Mouse (Mus musculus): ENCODE results near the gene Wnt10b.
"Not testable (repeated sequence)": the region's sequence is repeated elsewhere in the genome, so short reads cannot be mapped to it uniquely, and the experiment has no call there.

Wnt10b gene

GRCm38 (mm10) chr15:98772511-98773211 lies 5.3 kb downstream of the Wnt10b start:
- DNase-seq (ENCODE audit: low spot score) = no peak

DNA sequence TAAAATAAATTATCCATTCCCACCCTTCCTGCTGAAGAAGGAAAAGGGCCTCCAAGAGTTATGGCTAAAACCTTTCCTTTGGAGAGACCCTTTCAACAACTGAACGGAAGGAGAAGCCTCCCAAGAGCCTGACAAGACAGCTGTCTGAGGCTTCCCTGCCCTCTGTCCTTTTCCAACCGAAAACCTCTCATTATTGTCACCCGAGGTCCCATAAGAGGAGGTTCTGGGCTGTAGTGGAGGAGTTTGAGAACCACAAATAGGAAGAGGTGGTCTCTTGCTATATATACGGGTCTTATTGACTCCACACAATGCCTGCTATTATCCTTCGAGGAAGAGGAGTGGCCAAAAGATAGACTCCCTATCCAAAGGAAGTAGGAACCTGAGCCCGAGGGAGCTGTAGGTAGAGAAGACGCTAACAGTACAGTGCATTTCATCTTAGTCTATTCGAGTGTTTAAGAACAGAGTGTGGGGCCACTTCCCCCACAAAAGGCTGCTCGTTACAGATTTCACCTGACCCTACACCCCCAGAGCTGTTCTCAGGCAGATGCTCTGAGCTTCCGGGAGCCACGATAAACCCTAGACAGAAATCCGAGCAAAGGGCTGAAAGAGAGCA lies 6.0 kb downstream of the Wnt10b start:
- no peak for DNase-seq (ENCODE audit: low spot score)

DNA sequence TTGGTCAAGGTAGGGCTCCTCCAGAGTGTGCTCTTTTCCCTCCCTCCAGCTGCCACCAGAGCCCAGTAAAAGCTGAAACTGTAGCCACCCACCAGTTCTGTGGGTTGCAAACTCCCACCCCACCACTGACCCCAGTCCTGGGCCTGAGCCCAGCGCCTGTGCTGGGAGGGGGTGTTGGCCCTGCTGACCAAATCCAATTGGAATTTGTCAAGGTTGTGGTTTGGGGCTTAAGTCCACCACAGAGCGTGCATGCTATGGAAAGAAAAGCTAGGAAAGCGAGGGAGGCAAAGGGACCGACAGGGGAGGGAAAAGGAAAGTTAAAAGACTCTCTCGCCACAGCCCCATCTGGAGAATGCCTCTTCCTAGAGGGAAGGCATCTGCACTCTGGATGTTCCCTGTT lies 9.7 kb downstream of the Wnt10b start:
- DNase-seq (ENCODE audit: low spot score) = no peak

- DNase-seq (ENCODE audit: low spot score) = peak; percentile 48
Measured at GRCm38 (mm10) chr15:98765929-98766328, 12.0 kb downstream of the Wnt10b start.

DNA sequence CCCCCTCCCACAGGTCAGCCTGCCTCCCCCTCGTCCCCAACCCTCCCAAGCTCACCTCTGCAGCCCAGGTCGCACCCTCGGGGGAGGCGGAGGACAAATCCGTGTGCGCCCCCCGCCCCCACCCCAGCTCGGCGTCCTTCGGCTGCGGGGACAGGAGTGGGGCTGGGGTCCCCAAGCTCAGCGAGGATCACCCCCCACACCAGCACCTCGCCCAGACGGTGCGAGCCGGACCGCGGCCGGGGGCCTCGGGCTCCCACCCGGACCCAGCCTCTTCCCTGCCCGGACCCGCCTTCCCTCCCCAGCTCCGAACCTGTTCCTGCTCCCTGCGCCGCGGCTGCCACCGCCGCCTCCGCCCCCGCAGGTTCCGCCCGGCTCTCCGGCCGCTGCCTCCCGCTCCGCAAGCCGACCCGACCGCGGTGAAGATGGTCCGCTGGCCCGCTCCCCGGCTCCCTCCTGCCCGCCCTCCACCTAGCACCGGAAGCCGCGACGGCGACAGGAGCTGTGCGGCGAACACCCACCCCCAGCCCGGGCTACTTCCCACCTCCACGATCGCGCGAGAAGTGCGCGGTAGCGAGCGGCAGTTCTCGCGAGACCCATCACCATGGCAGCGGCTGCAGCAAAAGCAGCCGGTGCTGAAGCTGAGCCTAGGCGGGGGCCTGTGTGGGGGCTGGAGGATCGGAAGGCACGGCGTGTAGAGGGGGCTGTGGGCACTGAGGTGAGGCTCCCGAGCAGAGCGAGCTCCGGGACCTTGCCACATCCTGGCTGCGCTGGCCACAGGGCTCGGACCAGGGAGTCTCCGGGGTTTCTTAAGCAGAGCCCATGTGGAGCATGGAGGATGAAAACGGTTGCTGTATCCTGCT lies 15.1 kb downstream of the Wnt10b start, which contains the start of gene Arf3:
Gene Arf3 (minus strand): TSS at position 545 of the 860 bp plus-strand sequence.
- peak; percentile 91 for DNase-seq (ENCODE audit: low spot score)

GRCm38 (mm10) chr15:98762201-98762621 lies 15.7 kb downstream of the Wnt10b start:
- peak; percentile 84 for DNase-seq (ENCODE audit: low spot score)

GRCm38 (mm10) chr15:98754125-98754524 lies 23.8 kb downstream of the Wnt10b start:
- no peak for DNase-seq (ENCODE audit: low spot score)

GRCm38 (mm10) chr15:98753021-98753423 lies 24.9 kb downstream of the Wnt10b start:
- no peak for DNase-seq (ENCODE audit: low spot score)

DNA sequence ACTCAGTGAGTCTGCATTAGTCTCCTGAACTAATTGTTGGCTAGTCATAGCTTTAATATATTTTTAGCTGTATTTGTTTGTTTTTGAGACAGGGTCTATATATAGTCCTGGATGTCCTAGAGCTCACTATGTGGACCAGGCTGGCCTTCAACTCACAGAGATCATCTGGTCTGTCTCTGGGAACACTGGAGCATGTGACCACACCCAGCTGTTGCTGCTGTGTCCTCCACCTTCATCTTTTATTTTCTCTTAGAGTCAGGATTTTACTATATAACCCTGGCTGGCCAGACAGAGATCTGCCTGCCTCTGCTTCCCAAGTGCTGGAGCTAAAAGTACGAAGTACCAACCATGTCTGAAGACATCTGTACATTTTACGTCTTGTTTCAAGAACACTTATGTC lies 28.9 kb downstream of the Wnt10b start:
- DNase-seq (ENCODE audit: low spot score) = no peak

DNA sequence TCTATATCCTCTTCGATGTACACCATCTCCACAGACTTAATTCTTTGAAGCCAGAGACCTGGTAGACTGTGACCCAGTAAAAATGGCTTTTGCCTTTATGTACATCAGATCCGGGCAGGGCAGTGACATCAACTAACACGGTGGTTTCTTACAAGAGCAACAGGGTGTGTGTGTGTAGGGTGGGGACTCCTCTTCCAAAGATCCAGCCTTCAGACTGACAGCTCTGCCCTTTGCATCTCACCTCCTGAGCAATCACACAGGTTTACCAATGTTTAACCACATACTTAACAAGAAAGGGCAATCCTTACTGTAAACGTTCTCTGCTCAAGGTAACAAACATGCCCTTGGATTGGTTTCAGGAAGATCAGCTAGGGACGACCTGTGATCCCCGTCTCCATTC lies 30.7 kb downstream of the Wnt10b start:
- DNase-seq (ENCODE audit: low spot score) = no peak

GRCm38 (mm10) chr15:98746344-98746965 lies 31.5 kb downstream of the Wnt10b start:
- DNase-seq (ENCODE audit: low spot score) = no peak

- not testable (repeated sequence) for DNase-seq (ENCODE audit: low spot score)
Measured at GRCm38 (mm10) chr15:98743863-98744262, 34.1 kb downstream of the Wnt10b start.

GRCm38 (mm10) chr15:98742766-98743428 lies 35.1 kb downstream of the Wnt10b start:
- no peak for DNase-seq (ENCODE audit: low spot score)

DNA sequence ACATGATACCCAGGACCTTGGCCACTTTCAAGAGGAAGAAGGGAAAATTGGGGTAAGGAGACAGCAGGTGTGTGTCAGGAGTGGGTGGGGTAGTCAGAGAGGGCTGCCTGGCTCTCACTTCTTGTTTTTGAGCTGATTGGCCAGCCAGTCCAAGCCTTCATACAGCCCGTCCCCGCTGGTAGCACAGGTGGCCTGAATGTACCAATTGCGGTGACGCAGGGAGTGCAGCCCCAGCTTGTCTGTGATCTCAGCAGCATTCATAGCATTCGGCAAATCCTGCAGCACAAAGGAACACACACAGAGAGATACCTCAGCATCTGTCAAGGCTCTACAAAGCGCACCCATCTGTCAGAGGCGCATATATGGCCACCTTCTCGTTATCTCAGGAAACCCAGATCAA lies 37.7 kb downstream of the Wnt10b start:
- no peak for DNase-seq (ENCODE audit: low spot score)

DNA sequence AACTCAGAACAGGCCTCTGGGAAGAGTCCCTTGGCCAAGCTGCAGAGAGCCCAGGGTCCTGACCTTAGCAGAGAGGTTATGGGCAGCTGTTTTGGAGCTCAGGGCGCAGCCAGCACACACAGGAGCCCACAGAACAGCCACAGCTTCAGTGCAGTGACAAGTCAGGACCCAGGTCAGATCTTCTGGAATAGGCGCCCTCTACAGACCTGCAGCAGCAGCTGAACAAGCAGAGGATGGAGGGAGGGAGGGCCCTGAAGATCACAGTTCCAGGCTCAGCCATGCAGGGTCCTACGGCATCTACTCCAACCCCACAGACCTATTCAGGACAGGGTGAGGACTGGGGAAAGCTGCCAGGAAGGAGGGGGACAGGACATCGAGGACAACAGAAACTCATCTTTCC lies 39.2 kb downstream of the Wnt10b start:
- no peak for DNase-seq (ENCODE audit: low spot score)

DNA sequence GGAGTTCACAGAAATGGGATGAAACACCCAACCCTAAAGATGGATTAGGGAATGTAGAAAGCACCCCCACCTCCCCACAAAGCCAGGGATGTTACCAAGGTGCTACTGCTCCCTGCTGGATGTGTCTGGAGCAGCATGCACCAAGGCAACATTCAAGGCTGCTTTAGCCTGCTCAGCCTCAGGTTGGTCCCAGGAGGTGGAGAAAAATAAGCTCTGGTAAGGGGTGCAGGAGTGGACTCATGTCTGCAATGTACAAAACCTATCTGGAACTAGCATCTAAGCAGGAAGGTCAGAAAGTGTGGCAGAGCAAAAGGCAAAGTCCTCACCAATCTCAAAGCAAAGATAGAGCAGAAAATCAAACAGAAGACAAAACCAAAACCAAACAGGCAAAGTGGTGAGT lies 40.1 kb downstream of the Wnt10b start:
- peak; percentile 14 for DNase-seq (ENCODE audit: low spot score)

GRCm38 (mm10) chr15:98736521-98736920 lies 41.4 kb downstream of the Wnt10b start:
- DNase-seq (ENCODE audit: low spot score) = no peak

GRCm38 (mm10) chr15:98733976-98734566 lies 43.9 kb downstream of the Wnt10b start:
- no peak for DNase-seq (ENCODE audit: low spot score)

DNA sequence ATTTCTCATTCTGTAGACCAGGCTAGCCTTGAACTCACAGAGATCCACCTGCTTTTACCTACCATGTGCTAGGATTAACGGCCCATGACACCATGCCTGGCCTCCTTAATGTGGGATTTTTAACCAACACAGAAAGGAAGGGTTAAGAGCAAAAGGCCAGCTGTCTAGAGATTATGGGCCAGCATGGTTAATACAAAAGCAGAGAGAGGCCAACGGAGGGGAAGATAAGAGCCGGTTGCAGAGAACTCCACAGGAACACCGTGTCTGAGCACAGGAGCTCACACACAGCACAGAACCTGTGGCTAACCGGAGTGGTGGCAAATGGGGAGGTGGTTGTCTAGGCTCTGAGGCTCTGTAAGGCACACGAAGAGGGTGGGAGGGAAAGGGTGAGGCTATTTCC lies 44.6 kb downstream of the Wnt10b start:
- no peak for DNase-seq (ENCODE audit: low spot score)

- DNase-seq (ENCODE audit: low spot score) = no peak
Measured at GRCm38 (mm10) chr15:98732006-98732531, 45.9 kb downstream of the Wnt10b start.

- no peak for DNase-seq (ENCODE audit: low spot score)
Measured at GRCm38 (mm10) chr15:98730790-98731189, 47.2 kb downstream of the Wnt10b start.
